Mouse (Mus musculus): Measurements from ENCODE around the gene Rpl41. TPM values are rescaled to one million over a fixed set of nuclear protein-coding genes. Genes with fewer than 3 reads are reported as not detected.

Rpl41 gene
- total and polyA plus RNA-seq, 2 experiments from 2014 or later, result 617 to 2,108 TPM

GRCm38 (mm10) chr10:128535206-128535605, 13.9 kb downstream of the Rpl41 start:
- Histone ChIP-seq H3K4me1 (ENCODE audit: control insufficient read depth, insufficient read depth) (no peaks in the 10 kb centered on the region), H3K9ac (replicated peaks; ENCODE audit: low read depth, low read length) (no peak overlapping the region), H3K4me2 (ENCODE audit: low read depth, low read length) (no peak overlapping the region), H3K27ac (ENCODE audit: low read depth) (no peak overlapping the region), H3K9me3 (replicated peaks; ENCODE audit: control insufficient read depth, low read length) (no peaks in the 10 kb centered on the region), H3K27me3 (ENCODE audit: control insufficient read depth, insufficient read depth, low read length) (no peaks in the 10 kb centered on the region), H3K36me3 (replicated peaks; ENCODE audit: control insufficient read depth, insufficient read depth, low read length) (no peaks in the 10 kb centered on the region), H3K4me3 (ENCODE audit: low read depth, low read length) (no peak overlapping the region)
- ATAC-seq (ENCODE audit: insufficient read depth, low read depth), result no peak
- 87% methylated on average over 2 of the region's 2 CpGs for WGBS
- no peak for TF ChIP-seq EP300 (IDR thresholded peaks at IDR 0.05; ENCODE audit: low read depth)
- TF ChIP-seq CTCF (IDR thresholded peaks at IDR 0.05; ENCODE audit: low read depth), result no peak
- no peak for DNase-seq (ENCODE audit: low spot score)

GRCm38 (mm10) chr10:128526366-128527356, 22.4 kb downstream of the Rpl41 start:
- H3K4me3 ChIP-seq (ENCODE audit: low read depth, low read length), result peak overlapping the region; percentile 93
- 26% methylated on average over 28 of the region's 28 CpGs for WGBS
- no peaks in the 10 kb centered on the region for H3K9me3 ChIP-seq (replicated peaks; ENCODE audit: control insufficient read depth, low read length)
- no peaks in the 10 kb centered on the region for H3K4me1 ChIP-seq (ENCODE audit: control insufficient read depth, insufficient read depth)
- no peaks in the 10 kb centered on the region for H3K27me3 ChIP-seq (ENCODE audit: control insufficient read depth, insufficient read depth, low read length)
- peak overlapping the region; percentile 50 for H3K27ac ChIP-seq (ENCODE audit: low read depth)
- DNase-seq (ENCODE audit: low spot score) (no peak), ATAC-seq (ENCODE audit: insufficient read depth, low read depth) (no peak)
- peaks cover 1% of the 10 kb centered on the region for H3K36me3 ChIP-seq (replicated peaks; ENCODE audit: control insufficient read depth, insufficient read depth, low read length)
- H3K4me2 ChIP-seq (ENCODE audit: low read depth, low read length), result peak overlapping the region; percentile 98
- peak overlapping the region; percentile 41 for H3K9ac ChIP-seq (replicated peaks; ENCODE audit: low read depth, low read length)
- TF ChIP-seq EP300 (IDR thresholded peaks at IDR 0.05; ENCODE audit: low read depth), result no peak
- TF ChIP-seq CTCF (IDR thresholded peaks at IDR 0.05; ENCODE audit: low read depth), result no peak

GRCm38 (mm10) chr10:128525671-128526308, 23.3 kb downstream of the Rpl41 start, which contains the start of gene Esyt1:
Esyt1 (minus strand) TSS chr10:128525871.
- H3K4me2 ChIP-seq (ENCODE audit: low read depth, low read length), result peak within 1 kb of the TSS; percentile 98
- H3K36me3 ChIP-seq (replicated peaks; ENCODE audit: control insufficient read depth, insufficient read depth, low read length), result peaks cover 10% of the 10 kb centered on the region
- H3K9ac ChIP-seq (replicated peaks; ENCODE audit: low read depth, low read length), result peak within 1 kb of the TSS; percentile 77
- DNase-seq (ENCODE audit: low spot score), result peak; percentile 100
- H3K27me3 ChIP-seq (ENCODE audit: control insufficient read depth, insufficient read depth, low read length), result no peaks in the 10 kb centered on the region
- no peaks in the 10 kb centered on the region for H3K4me1 ChIP-seq (ENCODE audit: control insufficient read depth, insufficient read depth)
- H3K9me3 ChIP-seq (replicated peaks; ENCODE audit: control insufficient read depth, low read length), result no peaks in the 10 kb centered on the region
- TF ChIP-seq EP300 (IDR thresholded peaks at IDR 0.05; ENCODE audit: low read depth) (0 out of 2 replicates have a peak, but pooled peaks have one; percentile 24), CTCF (IDR thresholded peaks at IDR 0.05; ENCODE audit: low read depth) (peak; percentile 35; the same call in 1 of the 2 replicates)
- peak; percentile 97 for ATAC-seq (ENCODE audit: insufficient read depth, low read depth)
- WGBS, result under 1% methylated on average over 35 of the region's 37 CpGs
- peak within 1 kb of the TSS; percentile 93 for H3K4me3 ChIP-seq (ENCODE audit: low read depth, low read length)
- H3K27ac ChIP-seq (ENCODE audit: low read depth), result peak within 1 kb of the TSS; percentile 87

GRCm38 (mm10) chr10:128524732-128525662, 24.1 kb downstream of the Rpl41 start:
- ATAC-seq (ENCODE audit: insufficient read depth, low read depth) (peak; percentile 30), DNase-seq (ENCODE audit: low spot score) (peak; percentile 43)
- peak overlapping the region; percentile 98 for H3K4me2 ChIP-seq (ENCODE audit: low read depth, low read length)
- H3K36me3 ChIP-seq (replicated peaks; ENCODE audit: control insufficient read depth, insufficient read depth, low read length), result peaks cover 18% of the 10 kb centered on the region
- TF ChIP-seq EP300 (IDR thresholded peaks at IDR 0.05; ENCODE audit: low read depth), result no peak
- TF ChIP-seq CTCF (IDR thresholded peaks at IDR 0.05; ENCODE audit: low read depth), result no peak
- no peaks in the 10 kb centered on the region for H3K4me1 ChIP-seq (ENCODE audit: control insufficient read depth, insufficient read depth)
- no peaks in the 10 kb centered on the region for H3K9me3 ChIP-seq (replicated peaks; ENCODE audit: control insufficient read depth, low read length)
- no peaks in the 10 kb centered on the region for H3K27me3 ChIP-seq (ENCODE audit: control insufficient read depth, insufficient read depth, low read length)
- WGBS, result 1% methylated on average over 58 of the region's 58 CpGs
- peak overlapping the region; percentile 77 for H3K9ac ChIP-seq (replicated peaks; ENCODE audit: low read depth, low read length)
- peak overlapping the region; percentile 93 for H3K4me3 ChIP-seq (ENCODE audit: low read depth, low read length)
- peak overlapping the region; percentile 87 for H3K27ac ChIP-seq (ENCODE audit: low read depth)
